Mouse (Mus musculus) CD8-positive naive resting alpha-beta T cell, adult 2 months (primary cell): ENCODE measurements around the gene Prkca.

Source experiments
- DNase-seq, 2 experiments: peaks; one replicate each; pipeline ENCODE4 v3.0.0; 2022; ENCODE audit warnings: low read depth in 2 of 2, low spot score in 2 of 2

The Prkca gene

DNA sequence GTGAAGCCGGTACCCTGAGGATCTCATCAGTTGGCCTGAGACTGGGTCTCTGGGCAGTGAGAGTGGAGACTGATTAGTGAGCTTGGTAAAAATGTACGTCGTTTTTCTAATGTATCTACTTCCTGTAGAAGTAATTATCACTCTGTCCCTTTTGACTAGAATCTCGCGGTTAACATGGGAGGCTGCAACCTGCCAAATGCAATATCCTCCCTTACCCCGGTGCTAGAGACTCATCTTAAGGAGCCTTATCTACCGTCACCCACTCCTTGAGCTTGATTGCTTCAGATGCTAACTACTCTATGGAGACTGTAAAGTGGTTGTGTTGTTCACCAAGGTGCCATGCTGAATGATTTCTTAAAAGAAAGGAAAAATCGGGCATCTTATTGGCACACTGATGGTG is 1.9 kb downstream of the Prkca start:
- no peak for DNase-seq

DNA sequence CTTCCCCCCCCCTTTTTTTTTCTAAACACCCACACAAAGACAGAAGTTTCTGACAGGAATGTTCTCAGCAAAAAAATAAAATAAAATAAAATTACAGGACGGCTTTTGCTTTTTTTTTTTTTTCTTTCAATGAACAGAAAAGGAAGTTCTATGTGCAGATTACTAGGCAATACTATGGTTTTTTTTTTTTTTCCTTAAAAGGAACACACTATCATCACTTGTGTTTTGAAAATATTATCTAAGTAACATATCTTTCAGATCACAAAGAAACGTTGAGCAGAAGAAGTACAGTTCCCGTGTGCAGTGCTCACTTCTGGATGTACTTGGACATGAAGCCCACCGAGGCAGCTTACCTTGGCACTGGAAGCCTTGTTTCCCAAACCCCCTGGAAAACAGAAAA is 3.4 kb downstream of the Prkca start:
- no peak for DNase-seq

DNA sequence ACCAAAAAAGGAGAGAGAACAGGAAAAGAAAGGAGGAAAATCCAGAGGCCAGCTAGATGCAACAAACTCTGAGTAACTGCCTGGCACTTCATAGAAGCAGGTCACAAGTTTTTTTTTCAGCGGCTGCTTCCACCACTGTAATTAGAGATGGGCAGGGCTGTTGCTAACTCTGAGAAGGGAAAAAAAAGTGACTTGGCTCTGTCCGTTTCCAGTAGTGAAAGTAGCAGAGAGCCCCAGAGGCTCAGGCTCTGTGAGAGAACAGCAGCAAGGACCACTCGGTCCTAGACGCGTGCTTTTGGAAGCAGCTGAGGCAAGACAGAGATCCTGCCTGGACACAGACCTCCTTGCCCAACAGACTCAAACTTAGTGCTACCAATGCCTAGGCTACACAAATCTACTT is 7.3 kb downstream of the Prkca start:
- no peak for DNase-seq

DNA sequence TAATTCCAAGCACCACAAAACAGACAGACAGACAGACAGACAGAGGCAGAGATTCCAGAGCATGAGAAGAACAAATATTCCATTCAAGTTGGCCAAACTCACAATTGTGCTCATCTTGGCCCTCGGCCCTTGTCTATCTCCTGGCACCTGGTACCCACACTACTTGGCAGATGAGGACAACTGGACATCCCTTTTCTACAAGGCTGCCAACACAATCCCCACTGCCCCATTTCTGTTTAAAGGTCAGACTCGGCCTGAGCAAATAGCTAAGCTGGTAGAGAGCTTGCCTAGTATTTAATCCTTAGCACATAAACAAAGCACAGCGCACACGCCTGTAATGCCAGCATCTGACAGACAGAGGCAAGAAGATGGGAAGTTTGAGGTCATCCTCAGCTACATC is 8.2 kb downstream of the Prkca start:
- DNase-seq = no peak

DNA sequence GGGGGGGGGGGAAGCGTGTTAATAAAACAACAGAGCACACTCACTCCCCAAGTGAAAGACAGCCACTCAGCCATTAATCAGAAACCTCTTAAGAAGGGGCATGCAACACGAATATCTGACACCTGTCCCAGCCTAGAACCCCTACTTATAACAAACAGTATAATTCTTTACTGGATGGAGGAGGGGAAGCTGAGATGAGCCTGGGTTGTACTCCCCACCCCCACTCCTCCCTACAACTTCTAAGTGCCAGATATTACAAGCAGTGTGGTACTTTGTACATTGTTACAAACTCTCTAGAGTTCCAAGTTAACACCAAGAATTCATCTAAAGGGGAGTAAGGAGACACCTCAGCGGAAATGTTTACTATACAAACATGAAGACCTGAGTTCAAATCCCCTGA is 9.1 kb downstream of the Prkca start:
- no peak for DNase-seq

DNA sequence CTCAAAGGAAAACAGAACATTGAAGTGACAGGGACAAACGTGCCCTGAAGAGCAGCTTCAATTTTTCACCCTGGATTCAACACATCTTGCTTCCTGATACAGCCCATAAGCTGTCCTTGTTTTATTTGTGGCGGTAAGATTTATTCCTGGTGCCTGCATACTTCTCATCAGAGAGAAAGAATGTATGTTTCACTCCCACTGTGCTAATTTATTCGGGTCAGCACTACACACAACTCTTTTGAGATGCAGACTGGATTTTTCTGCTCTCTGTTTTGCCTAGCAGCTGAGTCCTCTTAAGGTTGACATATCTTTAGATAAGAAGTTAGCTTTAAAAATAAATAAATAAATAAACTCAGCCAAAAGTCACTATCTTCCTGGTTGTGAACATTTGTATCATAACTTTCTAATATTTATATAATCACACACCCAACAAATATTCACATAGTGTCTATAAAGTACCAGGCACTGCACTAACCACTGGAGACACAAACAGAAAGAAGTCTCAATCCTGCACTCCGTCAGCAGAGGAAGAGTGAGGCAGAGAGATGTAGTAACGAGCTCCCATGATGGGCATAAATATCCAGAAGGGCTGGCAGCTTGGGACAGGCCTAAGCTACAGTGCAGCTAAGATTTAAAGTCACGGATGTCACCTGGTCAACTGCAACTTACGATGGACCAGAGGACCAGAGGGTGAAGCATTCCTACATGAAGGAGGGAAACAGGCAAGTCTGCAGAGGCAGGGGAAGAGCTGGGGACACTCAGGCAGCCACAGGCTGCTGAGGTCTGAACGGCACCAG is 9.9 kb downstream of the Prkca start:
- DNase-seq = no peak

DNA sequence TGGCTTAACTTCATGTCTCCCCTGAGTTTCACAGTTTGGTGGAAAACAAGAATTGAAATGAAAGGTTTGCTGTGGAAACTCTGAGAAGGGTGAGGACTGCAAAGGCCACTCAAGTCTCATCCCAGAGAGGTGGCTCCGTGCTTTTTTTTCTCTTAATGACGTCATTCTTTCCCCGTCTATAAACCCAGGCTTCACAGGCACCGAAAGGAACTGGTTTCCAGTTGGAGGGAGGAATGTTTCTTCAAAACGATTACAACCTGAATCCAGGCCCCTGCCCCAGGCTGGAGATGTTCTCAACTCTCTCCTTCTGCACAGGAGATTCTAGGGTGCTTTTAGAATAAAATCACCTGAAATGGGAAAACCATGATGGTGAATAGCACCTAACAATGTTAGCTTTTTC is 10.7 kb downstream of the Prkca start:
- no peak for DNase-seq

DNA sequence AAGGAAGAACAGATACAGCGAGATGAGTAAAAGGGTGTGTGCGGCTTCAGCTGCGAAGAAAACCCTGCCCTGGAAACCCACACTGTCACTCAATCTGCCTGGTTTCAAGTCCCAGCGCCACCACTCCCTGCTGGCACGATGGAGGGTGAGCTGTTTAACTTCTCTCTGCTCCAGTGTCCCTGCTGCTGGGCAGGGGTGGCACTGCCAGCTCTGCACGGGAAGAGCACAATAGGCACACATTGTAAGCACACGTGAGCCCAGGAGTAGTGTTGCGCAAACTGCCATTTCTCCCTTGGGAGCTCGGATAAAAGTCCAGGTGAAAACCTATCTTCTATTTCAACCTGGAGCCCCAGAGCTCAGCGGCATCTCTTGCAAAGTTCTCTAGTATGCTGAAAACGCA is 12.9 kb downstream of the Prkca start:
- DNase-seq = no peak

DNA sequence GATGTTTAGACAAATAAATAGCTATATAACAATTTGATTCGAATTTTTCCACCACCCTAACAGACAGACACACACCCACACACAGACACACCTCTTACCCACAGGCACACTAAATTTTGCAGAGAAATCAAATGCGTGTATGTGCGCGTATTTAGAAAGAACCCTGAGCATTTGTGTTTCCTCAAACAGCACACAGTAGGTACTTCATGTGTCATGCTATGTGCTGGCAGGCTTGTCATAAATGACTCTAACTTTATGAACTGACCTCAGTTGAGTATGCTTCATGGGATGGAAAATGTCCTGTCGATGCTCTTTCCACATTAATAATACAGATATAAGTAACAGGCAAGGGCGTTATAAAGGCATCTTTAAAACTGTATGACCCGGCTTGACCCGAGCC is 17.8 kb downstream of the Prkca start:
- DNase-seq = no peak

DNA sequence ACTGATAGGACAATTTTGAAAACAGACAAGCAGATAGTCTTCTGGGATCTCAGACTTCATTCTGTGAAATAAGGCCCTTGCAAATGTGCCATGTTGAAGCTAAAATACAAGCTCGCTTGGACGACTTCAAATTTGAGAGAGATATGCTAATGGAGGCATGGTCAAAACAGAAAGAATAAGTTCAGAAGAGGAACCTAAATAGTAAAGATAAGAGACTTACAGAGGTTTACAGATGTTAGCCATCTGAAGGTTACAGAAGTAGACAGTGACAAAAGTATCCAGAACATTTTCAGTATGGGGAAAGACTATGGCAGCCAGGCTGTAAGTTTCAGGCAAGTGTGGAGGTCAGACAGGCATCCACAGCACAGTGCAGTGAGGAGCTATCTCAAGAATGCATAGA is 21.6 kb downstream of the Prkca start:
- DNase-seq = no peak

DNA sequence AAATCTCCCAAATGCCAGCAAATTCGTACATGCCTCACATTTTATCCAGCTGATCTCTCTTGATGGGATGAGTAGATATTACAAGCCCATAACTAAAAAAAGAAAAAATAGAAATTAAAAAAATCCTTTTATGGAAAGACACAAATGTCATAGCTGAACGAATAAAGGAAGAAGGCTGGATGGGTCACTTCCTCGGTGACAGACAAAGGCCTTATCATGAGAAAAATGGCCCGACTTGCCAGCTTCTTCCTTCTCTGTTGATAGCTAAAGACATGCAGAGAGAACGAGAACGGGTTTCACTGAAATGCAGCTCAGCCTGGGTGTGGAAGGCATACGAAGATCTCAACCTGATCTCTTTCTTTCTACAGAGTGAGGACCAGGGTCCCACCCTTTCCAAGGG is 23.2 kb downstream of the Prkca start:
- no peak for DNase-seq

DNA sequence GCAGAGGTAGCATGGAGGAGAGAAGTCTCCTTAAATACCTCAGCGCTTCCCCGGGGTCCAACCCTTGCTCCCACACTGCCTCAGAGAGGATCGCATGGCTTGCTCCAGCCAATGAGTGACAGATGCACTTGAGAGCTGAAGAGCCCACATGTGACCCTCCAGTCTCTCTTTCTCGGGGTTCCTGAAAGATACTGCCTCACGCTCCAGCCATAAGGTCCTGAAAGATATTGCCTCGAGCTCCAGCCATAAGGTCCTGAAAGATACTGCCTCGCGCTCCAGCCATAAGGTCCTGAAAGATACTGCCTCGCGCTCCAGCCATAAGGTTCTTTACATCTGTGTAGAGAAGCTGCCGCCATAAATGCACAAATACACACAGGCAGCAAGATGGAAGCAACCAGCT is 24.6 kb downstream of the Prkca start:
- DNase-seq = no peak

DNA sequence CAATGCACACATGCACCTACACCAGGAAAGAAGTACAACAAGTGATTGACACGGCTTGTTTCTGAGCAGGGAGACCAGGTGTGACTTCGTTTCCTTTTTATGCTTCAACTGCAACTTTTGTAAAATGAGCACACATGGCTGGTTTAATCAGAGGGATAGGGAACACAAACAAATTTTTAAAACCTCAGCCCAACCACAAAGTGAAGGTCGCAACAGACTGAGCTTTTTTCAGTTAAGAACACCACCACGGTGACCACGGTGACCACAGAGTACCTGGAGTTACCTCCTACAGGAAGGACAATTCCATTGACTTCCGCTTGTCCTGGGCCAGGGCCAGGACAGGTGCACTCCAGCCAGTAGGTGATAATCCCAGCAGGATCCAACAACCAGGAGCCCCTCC is 25.9 kb downstream of the Prkca start:
- DNase-seq = no peak

DNA sequence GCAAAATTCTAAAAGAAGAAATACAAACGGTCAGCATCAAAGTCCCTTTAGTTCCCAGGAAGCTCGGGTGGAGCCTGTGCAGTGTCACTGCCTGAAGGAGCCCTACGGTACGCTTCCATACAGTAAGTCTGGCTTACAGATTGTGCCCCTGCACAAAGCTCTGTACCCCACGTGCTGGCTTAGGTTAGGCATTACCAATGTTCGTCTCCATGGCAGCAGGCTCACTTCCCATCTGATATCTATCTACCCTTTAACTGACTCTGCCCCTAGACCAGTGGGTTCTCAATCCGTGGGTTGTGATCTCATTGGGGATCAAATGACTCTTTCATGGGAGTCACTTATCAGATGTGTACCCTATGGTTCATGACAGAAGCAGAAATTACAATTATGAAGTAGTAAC is 28.0 kb downstream of the Prkca start:
- DNase-seq = no peak

DNA sequence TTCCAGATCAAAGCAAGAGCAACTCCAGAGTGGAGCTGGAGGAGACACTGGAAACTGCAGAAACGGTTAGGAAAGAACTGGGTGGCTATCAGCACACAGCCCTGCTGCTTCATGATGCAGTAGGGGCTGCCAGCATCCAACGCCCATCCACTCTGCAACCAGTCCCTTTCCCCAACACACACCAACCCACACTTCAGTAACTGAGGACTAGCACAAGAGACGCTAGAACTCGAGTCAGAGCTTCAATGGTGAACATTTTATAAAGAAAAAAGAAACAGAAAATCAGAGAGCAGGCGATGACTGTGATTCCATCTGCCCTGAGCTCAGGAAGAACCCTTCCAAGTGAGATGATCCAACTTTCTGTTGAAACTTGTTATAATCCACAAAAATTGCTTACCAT is 31.2 kb downstream of the Prkca start:
- DNase-seq = no peak

DNA sequence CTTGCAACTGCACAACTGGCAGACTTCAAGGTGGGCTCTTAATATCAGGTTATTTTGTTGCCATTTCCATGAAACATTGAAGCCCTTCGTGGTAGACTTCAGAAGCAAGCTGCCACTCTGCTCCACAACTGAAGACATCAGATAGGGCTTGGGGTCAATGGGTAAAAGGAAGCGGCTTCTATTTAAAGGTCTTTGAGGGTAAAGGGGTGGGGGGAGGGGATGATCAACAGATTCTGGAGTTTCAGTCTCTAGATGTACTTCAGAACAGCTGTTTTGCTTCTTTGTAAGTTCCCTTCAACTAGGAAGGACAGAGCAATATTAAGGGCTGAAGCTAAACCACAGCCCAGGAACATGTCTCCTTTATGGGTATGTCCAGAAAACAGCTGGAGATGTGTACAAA is 31.8 kb downstream of the Prkca start:
- DNase-seq = no peak

DNA sequence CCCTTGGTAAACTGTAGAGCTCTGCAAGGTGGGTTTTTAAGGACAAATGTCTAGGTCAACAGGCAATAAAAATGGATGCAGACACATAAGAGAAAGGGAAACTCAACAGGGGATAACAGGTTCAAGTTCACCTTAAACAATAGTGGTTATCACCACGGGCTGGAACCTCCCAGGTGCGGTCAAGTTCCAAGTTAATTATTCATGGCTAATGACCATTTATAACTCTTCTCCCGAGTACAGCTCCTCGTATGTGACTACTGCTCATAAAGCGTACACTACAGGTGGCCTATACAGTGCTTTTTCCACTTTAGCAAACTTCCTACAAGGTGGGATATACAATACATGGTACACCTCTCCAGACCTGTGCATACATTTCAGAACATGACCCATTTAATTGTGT is 33.9 kb downstream of the Prkca start:
- DNase-seq = no peak

DNA sequence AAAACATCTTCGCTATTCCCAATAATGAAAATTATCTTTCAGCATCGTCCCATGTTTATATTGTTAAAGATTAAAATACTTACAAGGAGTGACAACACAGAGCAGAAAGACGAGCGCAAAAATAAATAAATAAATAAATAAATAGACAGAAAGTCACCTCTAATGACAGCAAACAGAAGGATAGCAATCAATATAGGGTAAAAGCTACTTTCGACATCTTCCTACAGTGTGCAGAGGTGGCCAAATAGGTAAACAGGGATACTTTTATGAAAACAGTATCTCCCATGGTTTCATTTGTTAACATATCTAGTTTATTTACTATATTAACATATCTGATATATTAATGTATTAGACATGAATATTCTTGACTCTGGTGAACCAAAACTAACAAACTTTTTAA is 35.5 kb downstream of the Prkca start:
- no peak for DNase-seq

DNA sequence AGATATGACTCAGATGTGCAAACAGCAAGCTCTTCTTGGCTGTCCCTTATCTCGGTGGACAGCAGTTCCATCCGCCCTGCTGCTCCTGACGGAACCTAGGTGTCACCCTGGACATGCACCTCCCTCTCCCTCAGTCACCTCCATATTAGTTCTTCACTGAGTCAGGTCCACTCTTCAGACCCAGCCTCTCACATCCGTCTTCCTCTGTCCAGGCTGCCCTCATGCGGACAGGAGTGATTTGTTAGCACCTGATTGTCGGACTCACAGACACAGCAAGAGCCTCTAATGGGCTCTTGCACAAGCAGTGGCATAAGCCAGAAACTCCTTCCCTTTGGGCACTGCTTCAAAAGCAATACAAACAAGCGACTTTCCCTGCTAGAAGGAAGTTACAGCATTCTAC is 36.5 kb downstream of the Prkca start:
- DNase-seq = no peak

DNA sequence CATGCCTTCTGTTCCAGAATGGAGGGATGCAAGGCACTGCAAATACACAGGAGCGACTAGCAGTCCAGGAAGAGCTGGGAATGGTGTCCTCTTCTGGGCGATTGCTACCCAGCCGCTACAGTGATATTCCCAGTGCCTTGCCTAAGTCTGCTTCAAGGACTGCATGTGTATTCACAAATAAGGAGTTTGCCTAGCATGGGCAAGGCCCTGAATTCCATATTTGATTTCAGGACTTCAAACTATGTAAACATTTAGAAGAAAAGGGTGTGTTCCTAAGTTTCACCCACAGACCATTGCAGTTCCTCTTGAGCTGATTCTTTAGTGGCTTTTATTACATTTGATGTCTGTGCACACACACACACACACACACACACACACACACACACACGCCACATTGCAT is 39.9 kb downstream of the Prkca start:
- no peak for DNase-seq

DNA sequence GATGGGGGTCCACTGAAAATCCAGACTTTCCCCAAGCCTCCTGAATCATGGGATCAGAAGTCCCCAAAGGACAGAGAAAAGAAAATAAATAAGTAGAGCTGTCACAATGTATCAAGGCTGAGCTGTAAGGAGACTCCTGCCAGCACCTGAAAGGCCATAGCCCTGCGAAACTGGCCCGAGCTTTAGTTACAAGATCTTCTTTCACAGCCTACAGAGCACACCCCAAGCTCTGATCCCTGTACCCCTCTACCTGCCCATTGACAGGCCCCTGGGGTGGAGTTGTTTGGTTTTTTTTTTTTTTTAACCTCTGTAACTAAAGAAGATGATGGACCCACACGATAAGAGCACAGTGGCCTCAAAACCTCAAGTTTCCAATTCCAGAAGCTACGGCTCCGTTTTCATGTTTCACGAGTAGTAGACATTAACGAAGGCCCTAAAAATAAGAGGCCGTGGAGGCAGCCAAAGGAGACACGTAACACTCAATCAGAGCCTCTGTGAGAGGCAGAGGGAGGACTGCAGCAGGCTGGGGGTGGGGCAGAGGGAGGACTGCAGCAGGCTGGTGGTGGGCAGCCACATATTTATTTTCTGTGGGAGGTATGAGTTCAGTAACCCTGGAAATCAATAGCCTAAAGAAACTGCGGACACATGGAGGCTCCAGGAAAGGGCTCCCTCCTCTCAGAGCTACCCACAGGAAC is 41.8 kb downstream of the Prkca start:
- no peak for DNase-seq

DNA sequence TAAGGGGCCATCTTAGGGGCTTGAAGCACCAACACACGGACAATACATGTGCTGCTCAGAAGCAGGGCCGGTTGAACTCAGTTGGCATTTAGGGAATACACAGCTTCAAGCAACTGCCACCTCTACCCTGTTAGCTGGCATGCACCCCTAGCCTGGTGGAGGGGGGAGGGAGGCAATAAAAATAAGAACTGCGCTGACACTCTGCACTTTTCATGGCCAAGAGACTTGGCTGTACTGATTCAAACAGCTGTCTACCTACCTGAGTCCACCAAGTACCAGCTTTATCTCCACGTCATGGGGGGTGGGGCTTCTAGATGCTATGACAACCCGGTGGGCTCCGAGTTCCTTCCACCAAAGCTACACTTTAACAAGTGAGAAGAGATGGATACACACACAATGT is 42.7 kb downstream of the Prkca start:
- no peak for DNase-seq

DNA sequence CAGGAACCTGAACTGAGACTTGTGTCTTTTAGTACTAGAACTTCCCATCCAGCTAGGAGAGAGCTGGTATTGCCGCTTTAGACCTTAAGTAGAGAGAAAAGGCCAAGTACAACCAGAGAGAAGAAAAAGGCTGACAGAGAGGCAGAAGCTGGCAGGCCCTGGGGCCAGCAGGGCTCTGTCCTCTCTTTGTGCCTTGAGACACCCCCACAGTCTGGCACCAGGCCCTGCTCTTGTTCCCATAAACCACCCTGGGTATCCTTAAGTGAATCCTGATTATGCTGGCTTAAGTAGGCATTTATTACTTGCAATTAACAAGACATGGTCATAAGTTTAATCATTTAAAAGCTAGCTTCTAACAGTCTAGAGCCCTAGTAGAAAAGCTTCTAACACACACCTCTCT is 43.3 kb downstream of the Prkca start:
- DNase-seq = no peak
